Mouse (Mus musculus) liver, adult 2 months (tissue): ENCODE data around the gene Agbl3. TPM values are rescaled to one million over a fixed set of nuclear protein-coding genes. Genes with fewer than 3 reads are reported as not detected.

Experiments used
- DNase-seq: peaks from one replicate; pipeline ENCODE4 v3.0.0-alpha.2; 2011; ENCODE audit warnings: low read depth, low spot score; ENCODE audit errors: extremely low read depth
- H3K27ac ChIP-seq: fragments of 200-500 bp; replicated peaks from 2 replicates; pipeline ENCODE4 v1.5.1; 2012; ENCODE audit warnings: low read depth, mild to moderate bottlenecking, control low read depth, inconsistent platforms, low read length; ENCODE audit not compliant: insufficient read depth
- H3K27me3 ChIP-seq: fragments of 200-500 bp; 2 replicates; pipeline ENCODE4 v1.6.1; 2012; ENCODE audit warnings: mild to moderate bottlenecking, moderate library complexity, low read length, inconsistent platforms; ENCODE audit not compliant: control insufficient read depth, insufficient read depth
- H3K36me3 ChIP-seq: fragments of 200-500 bp; 2 replicates; pipeline ENCODE4 v1.6.1; 2012; ENCODE audit warnings: low read length, inconsistent platforms; ENCODE audit not compliant: control insufficient read depth, insufficient read depth
- H3K4me1 ChIP-seq: fragments of 200-500 bp; 2 replicates; pipeline ENCODE4 v1.6.1; 2011; ENCODE audit warnings: low read length; ENCODE audit not compliant: control insufficient read depth, insufficient read depth
- H3K4me3 ChIP-seq: fragments of 200-500 bp; 2 replicates; pipeline ENCODE4 v1.5.1; 2011; ENCODE audit warnings: low read depth, mild to moderate bottlenecking, control low read depth, low read length, moderate library complexity; ENCODE audit not compliant: insufficient read depth
- H3K79me2 ChIP-seq: fragments of 200-500 bp; 2 replicates; pipeline ENCODE4 v1.6.1; 2012; ENCODE audit warnings: inconsistent platforms, mild to moderate bottlenecking, low read length, moderate library complexity; ENCODE audit not compliant: control insufficient read depth, insufficient read depth
- H3K9ac ChIP-seq: fragments of 200-500 bp; 2 replicates; pipeline ENCODE4 v1.6.1; 2012; ENCODE audit warnings: low read depth, mild to moderate bottlenecking, control low read depth, inconsistent platforms, low read length
- CTCF ChIP-seq: fragments of 200-500 bp; IDR thresholded peaks from 2 replicates; pipeline ENCODE4 v1.5.1; 2011; ENCODE audit warnings: low read depth, low read length, control low read depth
- POLR2A ChIP-seq: fragments of 200-500 bp; IDR thresholded peaks from 2 replicates; pipeline ENCODE4 v1.6.1; 2011; ENCODE audit warnings: low read length, control low read depth; ENCODE audit not compliant: insufficient read depth; ENCODE audit errors: extremely low read depth
- WGBS: fragments of 180-500 bp; shearing (Covaris S2); methylation state at CpG from one replicate; pipeline ENCODE4 v1.1.7; 2018; 5-methylcytosine and 5-hydroxymethylcytosine counted together
- polyA plus RNA-seq: library from polyadenylated mRNA; depleted of rRNA; stranded (reverse); fragments of >200 nt; gene quantifications from 2 replicates; pipeline ENCODE4 v1.2.3, GENCODE M21; 2012
- total RNA-seq: library from RNA; depleted of rRNA; stranded (reverse); fragments of >200 nt; gene quantifications from 2 replicates; pipeline ENCODE4 v1.2.3, GENCODE M21; 2014

Gene Agbl3
- total and polyA plus RNA-seq, 2 experiments = 2.3 to 8.6 TPM

- no peak for TF ChIP-seq POLR2A
- no peak for TF ChIP-seq CTCF
- H3K27ac ChIP-seq = peak overlapping the region; percentile 65
These were observed 89.9 kb downstream of the Agbl3 start for GRCm38 (mm10) chr6:34870136-34870535.

GRCm38 (mm10) chr6:34870724-34871123, 90.5 kb downstream of the Agbl3 start:
- TF ChIP-seq CTCF = no peak
- no peak for TF ChIP-seq POLR2A
- no peaks in the 10 kb centered on the region for H3K27me3 ChIP-seq
- no peak overlapping the region for H3K4me3 ChIP-seq
- 80% methylated on average over 5 of the region's 5 CpGs for WGBS
- no peaks in the 10 kb centered on the region for H3K79me2 ChIP-seq
- peaks cover 14% of the 10 kb centered on the region for H3K4me1 ChIP-seq
- no peak for DNase-seq
- no peak overlapping the region for H3K9ac ChIP-seq
- H3K27ac ChIP-seq = no peak overlapping the region
- peaks cover 14% of the 10 kb centered on the region for H3K36me3 ChIP-seq

More at GRCm38 (mm10) chr6:34870136-34870535, 89.9 kb downstream of the Agbl3 start:
- 77% methylated on average over 5 of the region's 5 CpGs for WGBS
- peaks cover 14% of the 10 kb centered on the region for H3K36me3 ChIP-seq
- peaks cover 15% of the 10 kb centered on the region for H3K4me1 ChIP-seq
- H3K4me3 ChIP-seq = no peak overlapping the region
- no peaks in the 10 kb centered on the region for H3K27me3 ChIP-seq
- no peak overlapping the region; the same call in 1 of the 2 replicates for H3K9ac ChIP-seq
- DNase-seq = no peak
- no peaks in the 10 kb centered on the region for H3K79me2 ChIP-seq

- Histone ChIP-seq H3K27me3 (no peaks in the 10 kb centered on the region), H3K9ac (no peak overlapping the region), H3K4me1 (peaks cover 8% of the 10 kb centered on the region), H3K36me3 (peaks cover 14% of the 10 kb centered on the region), H3K27ac (no peak overlapping the region), H3K79me2 (no peaks in the 10 kb centered on the region), H3K4me3 (no peak overlapping the region)
- no peak for DNase-seq
- WGBS = 88% methylated on average over 7 of the region's 7 CpGs
- no peak for TF ChIP-seq POLR2A
- no peak for TF ChIP-seq CTCF
These were observed 91.7 kb downstream of the Agbl3 start for GRCm38 (mm10) chr6:34871929-34872328.

- Histone ChIP-seq H3K79me2 (no peaks in the 10 kb centered on the region), H3K36me3 (peaks cover 9% of the 10 kb centered on the region), H3K9ac (no peak overlapping the region), H3K4me3 (no peak overlapping the region), H3K27me3 (no peaks in the 10 kb centered on the region), H3K27ac (peak overlapping the region; percentile 32), H3K4me1 (peaks cover 10% of the 10 kb centered on the region)
- WGBS = 73% methylated on average over 10 of the region's 10 CpGs
- TF ChIP-seq CTCF = no peak
- TF ChIP-seq POLR2A = no peak
- no peak for DNase-seq
These were observed 92.6 kb downstream of the Agbl3 start for GRCm38 (mm10) chr6:34872871-34873270.

- DNase-seq = no peak
- Histone ChIP-seq H3K27me3 (no peaks in the 10 kb centered on the region), H3K4me3 (no peak overlapping the region; the same call in 1 of the 2 replicates), H3K9ac (peak overlapping the region; percentile 20), H3K79me2 (no peaks in the 10 kb centered on the region), H3K4me1 (peaks cover 7% of the 10 kb centered on the region), H3K36me3 (0 out of 2 replicates have a peak, but pooled peaks cover under 1% of the 10 kb centered on the region), H3K27ac (peak overlapping the region; percentile 85)
- TF ChIP-seq CTCF (no peak; the same call in 1 of the 2 replicates), POLR2A (no peak)
- WGBS = 64% methylated on average over 21 of the region's 21 CpGs
These were observed 94.1 kb downstream of the Agbl3 start for GRCm38 (mm10) chr6:34874101-34874921.

- Histone ChIP-seq H3K4me3 (peak overlapping the region; percentile 21; the same call in 1 of the 2 replicates), H3K36me3 (no peaks in the 10 kb centered on the region), H3K79me2 (no peaks in the 10 kb centered on the region), H3K9ac (peak overlapping the region; percentile 29), H3K4me1 (peaks cover 4% of the 10 kb centered on the region), H3K27ac (peak overlapping the region; percentile 85), H3K27me3 (no peaks in the 10 kb centered on the region)
- TF ChIP-seq POLR2A (no peak), CTCF (no peak)
- no peak for DNase-seq
- 68% methylated on average over 15 of the region's 15 CpGs for WGBS
These were observed 95.1 kb downstream of the Agbl3 start for GRCm38 (mm10) chr6:34875268-34875761.
